Mouse (Mus musculus) embryonic facial prominence, embryonic 14.5 days (tissue): Measurements from ENCODE around the gene Med22. TPM values are rescaled to one million over a fixed set of nuclear protein-coding genes. Genes with fewer than 3 reads are reported as not detected.

Source experiments
- ATAC-seq: fragments of 200-750 bp; cut with Nextera tagmentation; 2 replicates; pipeline ENCODE4 v1.8.0; 2017; ENCODE audit warnings: low read depth, moderate number of reproducible peaks, moderate TSS enrichment
- DNase-seq: peaks from one replicate; pipeline ENCODE4 v3.0.0-alpha.2; 2015; ENCODE audit warnings: low spot score
- H3K27ac ChIP-seq: fragments of 300-500 bp; sonication (generic); replicated peaks from 2 replicates; pipeline ENCODE4 v1.5.1; 2014; ENCODE audit warnings: low read depth, mild to moderate bottlenecking, low read length, moderate library complexity
- H3K27me3 ChIP-seq: fragments of 300-500 bp; sonication (generic); replicated peaks from 2 replicates; pipeline ENCODE4 v1.6.1; 2014; ENCODE audit warnings: low read length; ENCODE audit not compliant: control insufficient read depth, insufficient read depth
- H3K36me3 ChIP-seq: fragments of 300-500 bp; sonication (generic); 2 replicates; pipeline ENCODE4 v1.6.1; 2014; ENCODE audit warnings: low read length, mixed read lengths; ENCODE audit not compliant: control insufficient read depth, insufficient read depth
- H3K4me1 ChIP-seq: fragments of 300-500 bp; sonication (generic); 2 replicates; pipeline ENCODE4 v1.6.1; 2014; ENCODE audit warnings: antibody characterized with exemption, low read length; ENCODE audit not compliant: control insufficient read depth, insufficient read depth
- H3K4me2 ChIP-seq: fragments of 300-500 bp; sonication (generic); 2 replicates; pipeline ENCODE4 v1.6.1; 2014; ENCODE audit warnings: low read depth, mild to moderate bottlenecking, low read length, moderate library complexity, mixed read lengths
- H3K4me3 ChIP-seq: fragments of 300-500 bp; sonication (generic); 2 replicates; pipeline ENCODE4 v1.5.1; 2014; ENCODE audit warnings: low read depth, mild to moderate bottlenecking, low read length
- H3K9ac ChIP-seq: fragments of 300-500 bp; sonication (generic); 2 replicates; pipeline ENCODE4 v1.6.1; 2014; ENCODE audit warnings: low read depth, mild to moderate bottlenecking, low read length, moderate library complexity, mixed read lengths
- H3K9me3 ChIP-seq: fragments of 300-500 bp; sonication (generic); 2 replicates; pipeline ENCODE4 v1.6.1; 2016; ENCODE audit warnings: low read length; ENCODE audit not compliant: control insufficient read depth
- WGBS: fragments of 180-500 bp; shearing (Covaris S2); extraction: QIAGEN DNeasy Blood & Tissue Kit; methylation state at CpG from one replicate; pipeline ENCODE4 v1.1.7; 2014; 5-methylcytosine and 5-hydroxymethylcytosine counted together
- polyA plus RNA-seq: library from polyadenylated mRNA; unstranded; fragments of >200 nt; fragmentation: Nextera tagmentation; extraction: Ambion mirVana; gene quantifications from 2 replicates; pipeline ENCODE4 v1.2.1, GENCODE M21; 2014

Gene Med22
- polyA plus RNA-seq, 1 experiment from 2014 or later, result 30.6 TPM

GRCm38 (mm10) chr2:26910994-26911765, 703 bp upstream of the Med22 start:
- H3K36me3 ChIP-seq, result peaks cover 61% of the 10 kb centered on the region
- peak overlapping the region; percentile 95 for H3K4me2 ChIP-seq
- DNase-seq, result peak; percentile 60
- H3K4me3 ChIP-seq, result peak overlapping the region; percentile 85
- peaks cover 22% of the 10 kb centered on the region for H3K4me1 ChIP-seq
- peak overlapping the region; percentile 91 for H3K27ac ChIP-seq
- no peaks in the 10 kb centered on the region for H3K27me3 ChIP-seq
- 1% methylated on average over 35 of the region's 37 CpGs for WGBS
- H3K9me3 ChIP-seq, result no peaks in the 10 kb centered on the region
- H3K9ac ChIP-seq, result peak overlapping the region; percentile 98
- peak; percentile 27; the same call in 1 of the 2 replicates for ATAC-seq

DNA sequence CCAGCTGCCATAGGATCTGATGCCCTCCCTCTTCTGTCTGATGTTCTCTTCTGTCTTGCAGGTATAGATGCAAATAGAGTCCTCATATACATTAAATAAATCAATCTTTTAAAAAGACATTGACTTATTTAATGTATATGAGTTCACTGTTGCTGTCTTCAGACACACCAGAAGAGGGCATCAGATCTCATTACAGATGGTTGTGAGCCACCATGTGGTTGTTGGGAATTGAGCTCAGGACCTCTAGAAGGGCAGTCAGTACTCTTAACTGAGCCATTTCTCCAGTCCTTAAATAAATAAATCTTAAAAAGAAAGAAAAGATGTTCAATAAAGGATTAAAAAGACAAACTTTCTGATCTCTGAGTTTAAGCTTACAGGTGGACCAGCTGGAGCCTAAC, 1.1 kb downstream of the Med22 start:
- ATAC-seq, result no peak
- Histone ChIP-seq H3K4me3 (peak overlapping the region; percentile 85), H3K4me1 (peaks cover 15% of the 10 kb centered on the region), H3K27me3 (no peaks in the 10 kb centered on the region), H3K9me3 (no peaks in the 10 kb centered on the region), H3K36me3 (peaks cover 71% of the 10 kb centered on the region), H3K4me2 (peak overlapping the region; percentile 83), H3K9ac (peak overlapping the region; percentile 98), H3K27ac (peak overlapping the region; percentile 88; the same call in 1 of the 2 replicates)
- DNase-seq, result no peak

DNA sequence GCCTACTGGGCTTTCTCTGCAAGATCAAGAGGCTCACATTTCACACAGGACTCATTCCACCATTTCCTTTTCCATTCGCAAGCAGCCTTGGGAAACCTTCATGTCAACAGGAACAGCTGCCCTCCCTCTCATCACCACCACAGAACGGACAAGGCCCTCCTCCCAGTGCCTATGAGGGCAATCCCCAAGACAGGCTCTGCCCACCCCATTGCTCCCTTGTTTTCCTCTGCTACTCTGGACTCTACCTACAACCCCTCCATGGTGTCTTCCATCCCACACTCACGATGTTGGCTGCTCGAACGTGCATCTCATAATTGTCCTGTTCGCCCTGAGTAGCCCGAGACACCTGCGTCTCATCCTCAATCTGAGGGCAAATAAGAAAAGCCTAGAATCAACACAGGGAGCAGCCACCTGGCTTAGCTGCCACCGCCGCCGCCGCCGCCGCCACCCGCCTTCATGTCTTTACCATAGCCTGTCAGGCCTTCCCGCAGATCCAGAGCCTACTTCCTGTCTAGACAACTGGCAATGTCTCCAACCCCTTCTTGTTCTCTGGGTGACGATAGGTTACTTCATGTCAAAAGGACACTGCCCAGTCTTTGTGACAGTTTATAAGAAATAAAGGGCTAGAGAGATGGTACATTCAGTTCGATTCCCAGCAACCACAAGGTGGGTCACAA, 1.6 kb downstream of the Med22 start:
- 76% methylated on average over 18 of the region's 18 CpGs for WGBS
- ATAC-seq, result no peak

DNA sequence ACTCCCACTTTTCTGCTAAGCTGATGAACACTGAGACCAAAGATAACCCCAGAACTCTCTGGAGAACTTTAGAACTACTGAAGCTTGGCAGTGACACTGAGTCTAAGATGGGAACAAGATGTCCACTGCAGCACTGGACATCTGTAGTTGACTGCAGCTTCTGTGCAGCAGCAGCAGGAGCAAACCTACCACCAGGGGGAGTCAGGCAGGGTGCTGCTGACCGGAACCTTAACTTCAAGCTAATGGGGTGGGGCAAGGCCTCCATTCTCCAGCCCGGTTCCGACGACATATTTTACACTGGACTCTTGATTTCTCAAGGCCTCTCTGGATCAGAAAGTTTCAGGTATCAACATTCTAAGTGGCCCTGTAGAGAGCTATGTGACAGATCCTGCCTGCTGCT, 3.4 kb downstream of the Med22 start:
- no peak overlapping the region for H3K4me3 ChIP-seq
- peaks cover 49% of the 10 kb centered on the region for H3K36me3 ChIP-seq
- H3K27ac ChIP-seq, result no peak overlapping the region
- no peak overlapping the region for H3K4me2 ChIP-seq
- no peaks in the 10 kb centered on the region for H3K9me3 ChIP-seq
- DNase-seq, result peak; percentile 16
- no peaks in the 10 kb centered on the region for H3K27me3 ChIP-seq
- H3K9ac ChIP-seq, result no peak overlapping the region
- peaks cover 19% of the 10 kb centered on the region for H3K4me1 ChIP-seq
- ATAC-seq, result no peak
- WGBS, result 52% methylated on average over 4 of the region's 4 CpGs

More for the DNA sequence above, 1.6 kb downstream of the Med22 start:
- Histone ChIP-seq H3K36me3 (peaks cover 67% of the 10 kb centered on the region), H3K4me3 (peak overlapping the region; percentile 85), H3K27me3 (no peaks in the 10 kb centered on the region), H3K4me2 (peak overlapping the region; percentile 83), H3K4me1 (peaks cover 16% of the 10 kb centered on the region), H3K9ac (peak overlapping the region; percentile 98), H3K9me3 (no peaks in the 10 kb centered on the region), H3K27ac (no peak overlapping the region)
- DNase-seq, result no peak

- Histone ChIP-seq H3K9ac (no peak overlapping the region), H3K4me3 (no peak overlapping the region), H3K4me1 (peaks cover 21% of the 10 kb centered on the region), H3K27ac (no peak overlapping the region), H3K9me3 (no peaks in the 10 kb centered on the region), H3K27me3 (no peaks in the 10 kb centered on the region), H3K4me2 (no peak overlapping the region), H3K36me3 (peaks cover 43% of the 10 kb centered on the region)
- DNase-seq, result no peak
- WGBS, result 97% methylated on average over 3 of the region's 3 CpGs
- ATAC-seq, result no peak
These were observed 4.0 kb downstream of the Med22 start for GRCm38 (mm10) chr2:26906431-26906830.

GRCm38 (mm10) chr2:26905936-26906335, 4.5 kb downstream of the Med22 start:
- WGBS, result 100% methylated on average over 1 of the region's 2 CpGs
- H3K4me1 ChIP-seq, result peaks cover 21% of the 10 kb centered on the region
- no peak overlapping the region for H3K9ac ChIP-seq
- no peak overlapping the region for H3K27ac ChIP-seq
- no peak overlapping the region for H3K4me2 ChIP-seq
- no peak for ATAC-seq
- H3K4me3 ChIP-seq, result no peak overlapping the region
- DNase-seq, result no peak
- no peaks in the 10 kb centered on the region for H3K27me3 ChIP-seq
- H3K9me3 ChIP-seq, result no peaks in the 10 kb centered on the region
- peaks cover 40% of the 10 kb centered on the region for H3K36me3 ChIP-seq

DNA sequence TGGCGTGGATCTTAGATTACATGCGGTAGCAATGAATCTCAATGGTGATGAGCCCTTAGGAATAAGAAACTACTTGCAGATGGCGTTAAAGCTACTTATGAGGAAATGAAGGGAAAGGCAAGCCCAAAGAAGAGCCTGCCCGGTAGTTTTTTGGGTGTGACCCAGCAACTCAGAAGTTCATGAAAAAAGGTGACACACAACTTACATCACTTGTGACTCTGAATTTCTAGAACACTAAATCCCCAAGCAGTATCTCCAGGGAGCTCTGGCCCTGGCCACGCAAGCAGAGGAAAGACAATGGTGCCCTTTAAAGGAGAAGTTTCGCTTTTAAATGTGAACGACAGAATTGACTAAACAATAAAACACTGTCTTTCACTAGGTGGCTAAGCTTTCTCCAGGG, 7.2 kb downstream of the Med22 start:
- peaks cover 54% of the 10 kb centered on the region for H3K36me3 ChIP-seq
- peak overlapping the region; percentile 75 for H3K4me3 ChIP-seq
- 7% methylated on average over 7 of the region's 7 CpGs for WGBS
- DNase-seq (no peak), ATAC-seq (no peak)
- no peaks in the 10 kb centered on the region for H3K27me3 ChIP-seq
- peak overlapping the region; percentile 80 for H3K27ac ChIP-seq
- H3K9me3 ChIP-seq, result no peaks in the 10 kb centered on the region
- peak overlapping the region; percentile 80 for H3K9ac ChIP-seq
- H3K4me1 ChIP-seq, result peaks cover 11% of the 10 kb centered on the region
- H3K4me2 ChIP-seq, result peak overlapping the region; percentile 85

DNA sequence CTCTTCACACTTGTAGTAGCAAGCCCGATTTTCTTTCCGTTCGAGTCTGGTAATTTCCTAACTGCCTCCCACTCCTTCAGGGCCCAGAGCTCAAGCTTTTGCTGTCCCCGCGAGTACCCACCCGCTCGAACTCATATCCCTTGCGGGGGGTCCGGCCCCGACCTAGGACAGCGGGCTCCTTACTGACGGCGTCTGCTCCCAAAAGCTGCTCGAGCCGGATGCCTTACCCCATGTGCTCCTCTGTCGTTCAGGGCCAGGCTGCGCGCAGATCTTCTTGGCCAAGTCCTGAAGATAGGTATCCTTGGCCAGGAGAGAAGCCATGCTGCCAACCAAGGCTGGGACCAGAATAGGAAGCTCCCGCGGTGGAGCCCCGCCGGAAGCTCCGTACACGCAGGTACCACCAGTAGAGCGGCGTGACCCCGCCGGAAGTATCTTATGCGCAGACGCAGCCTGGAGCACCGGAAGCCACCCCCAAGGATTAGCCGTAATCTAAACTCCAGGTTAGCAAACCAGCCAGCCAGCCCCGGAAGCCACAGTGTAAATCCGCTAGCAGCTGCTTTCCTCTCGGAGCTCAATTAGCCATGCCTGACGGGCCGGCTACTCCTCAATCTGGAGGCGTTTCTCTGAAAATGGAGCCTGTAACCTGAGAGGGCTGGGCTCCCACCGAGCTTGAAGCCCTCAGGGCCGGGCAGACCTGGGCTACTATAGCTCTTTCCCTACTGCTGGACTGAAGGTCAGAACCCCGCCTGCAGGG, 7.8 kb downstream of the Med22 start, which contains the start of gene Surf6:
Surf6 (minus strand) TSS at position 413 of the 754 bp plus-strand sequence.
- H3K27me3 ChIP-seq, result no peaks in the 10 kb centered on the region
- H3K36me3 ChIP-seq, result peaks cover 54% of the 10 kb centered on the region
- DNase-seq (peak; percentile 99), ATAC-seq (peak; percentile 97)
- peak within 1 kb of the TSS; percentile 80 for H3K27ac ChIP-seq
- H3K4me2 ChIP-seq, result peak within 1 kb of the TSS; percentile 85
- H3K9me3 ChIP-seq, result no peaks in the 10 kb centered on the region
- peak within 1 kb of the TSS; percentile 80 for H3K9ac ChIP-seq
- peak within 1 kb of the TSS; percentile 75 for H3K4me3 ChIP-seq
- peaks cover 11% of the 10 kb centered on the region for H3K4me1 ChIP-seq
- WGBS, result under 1% methylated on average over 33 of the region's 41 CpGs
